Comparison of ENCODE assay signal across 25 mouse cellular contexts in genomic region chr6:27963887-27964286, GRCm38 (mm10).
"Had no signal": no experiment of that assay in that cellular context is flagged by ENCODE, and none has a peak within 500 bp of the region (broad histone marks: within the 10 kb centered on the region; RNA-seq: fewer than 3 reads in every experiment).

No protein-coding gene starts in this region.

- H3K4me3 ChIP-seq: left cerebral cortex, adult 2 months; limb, embryonic 12.5 days; limb, embryonic 15.5 days; lung, embryonic 15.5 days; megakaryocyte, embryonic 14.5 days; midbrain, embryonic 10.5 days; neural tube, embryonic 12.5 days; neural tube, embryonic 15.5 days; stomach, embryonic 15.5 days had no signal

- H3K4me1 ChIP-seq: limb, embryonic 12.5 days; limb, embryonic 15.5 days; lung, embryonic 15.5 days; megakaryocyte, embryonic 14.5 days; midbrain, embryonic 10.5 days; neural tube, embryonic 12.5 days; neural tube, embryonic 15.5 days; stomach, embryonic 15.5 days had no signal

- H3K9me3 ChIP-seq: limb, embryonic 12.5 days; limb, embryonic 15.5 days; lung, embryonic 15.5 days; megakaryocyte, embryonic 14.5 days; midbrain, embryonic 10.5 days; neural tube, embryonic 12.5 days; neural tube, embryonic 15.5 days; stomach, embryonic 15.5 days had no signal

- H3K27ac ChIP-seq: left cerebral cortex, adult 2 months; limb, embryonic 12.5 days; limb, embryonic 15.5 days; liver, embryonic 14.5 days; lung, embryonic 15.5 days; midbrain, embryonic 10.5 days; neural tube, embryonic 12.5 days; neural tube, embryonic 15.5 days; stomach, embryonic 15.5 days had no signal

- H3K36me3 ChIP-seq: limb, embryonic 12.5 days; limb, embryonic 15.5 days; lung, embryonic 15.5 days; midbrain, embryonic 10.5 days; neural tube, embryonic 12.5 days; neural tube, embryonic 15.5 days; stomach, embryonic 15.5 days had no signal

- DNase-seq: kidney, adult 18-20 months; kidney, adult 9 months; kidney, postnatal 14 days; kidney, postnatal 4 days; layer of hippocampus, postnatal 36 days; left cerebral cortex, postnatal 4 days; lung, adult 18-20 months; lung, postnatal 10 days; lung, postnatal 36 days; midbrain, embryonic 14.5 days; right cerebral cortex, adult 18-20 months; right cerebral cortex, postnatal 25 days; spleen, adult 18-20 months; thymus, adult 18-20 months; thymus, postnatal 36 days had no signal

- H3K4me2 ChIP-seq: limb, embryonic 12.5 days; limb, embryonic 15.5 days; lung, embryonic 15.5 days; neural tube, embryonic 12.5 days; neural tube, embryonic 15.5 days; stomach, embryonic 15.5 days had no signal

- H3K9ac ChIP-seq: limb, embryonic 12.5 days; limb, embryonic 15.5 days; liver, embryonic 14.5 days; lung, embryonic 15.5 days; neural tube, embryonic 12.5 days; neural tube, embryonic 15.5 days; stomach, embryonic 15.5 days had no signal

- H3K27me3 ChIP-seq: limb, embryonic 12.5 days; limb, embryonic 15.5 days; lung, embryonic 15.5 days; megakaryocyte, embryonic 14.5 days; neural tube, embryonic 12.5 days; neural tube, embryonic 15.5 days; stomach, embryonic 15.5 days had no signal
